Mouse (Mus musculus) layer of hippocampus, adult 9-11 months (tissue): ENCODE data around the gene Ltbp4.

Experiments used
- DNase-seq: peaks from one replicate; pipeline ENCODE4 v3.0.0; 2022

Ltbp4 gene

GRCm38 (mm10) chr7:27355261-27355660 is 17.8 kb upstream of the Ltbp4 start:
- DNase-seq = no peak

GRCm38 (mm10) chr7:27354783-27355182 is 17.3 kb upstream of the Ltbp4 start:
- no peak for DNase-seq

- DNase-seq = no peak
Observed at GRCm38 (mm10) chr7:27354144-27354543, 16.7 kb upstream of the Ltbp4 start.

- no peak for DNase-seq
Observed at GRCm38 (mm10) chr7:27345444-27345843, 8.0 kb upstream of the Ltbp4 start.

- DNase-seq = no peak
Observed at GRCm38 (mm10) chr7:27342595-27342994, 5.1 kb upstream of the Ltbp4 start.

- DNase-seq = peak; percentile 85
Observed at GRCm38 (mm10) chr7:27339519-27339918, 2.0 kb upstream of the Ltbp4 start.

GRCm38 (mm10) chr7:27339114-27339513 is 1.6 kb upstream of the Ltbp4 start:
- no peak for DNase-seq

GRCm38 (mm10) chr7:27335928-27336823 is 1.3 kb downstream of the Ltbp4 start:
- DNase-seq = peak; percentile 86

GRCm38 (mm10) chr7:27335011-27335720 is 2.3 kb downstream of the Ltbp4 start:
- DNase-seq = no peak

- DNase-seq = no peak
Observed at GRCm38 (mm10) chr7:27334405-27334911, 3.0 kb downstream of the Ltbp4 start.

GRCm38 (mm10) chr7:27333316-27333941 is 4.1 kb downstream of the Ltbp4 start:
- DNase-seq = no peak

GRCm38 (mm10) chr7:27332353-27333199 is 4.9 kb downstream of the Ltbp4 start:
- DNase-seq = no peak

- DNase-seq = no peak
Observed at GRCm38 (mm10) chr7:27331854-27332253, 5.6 kb downstream of the Ltbp4 start.

GRCm38 (mm10) chr7:27331541-27331851 is 6.0 kb downstream of the Ltbp4 start:
- no peak for DNase-seq

- peak; percentile 77 for DNase-seq
Observed at GRCm38 (mm10) chr7:27330709-27331540, 6.6 kb downstream of the Ltbp4 start.

GRCm38 (mm10) chr7:27329981-27330380 is 7.5 kb downstream of the Ltbp4 start:
- no peak for DNase-seq

- peak; percentile 65 for DNase-seq
Observed at GRCm38 (mm10) chr7:27329326-27329947, 8.1 kb downstream of the Ltbp4 start.

- DNase-seq = no peak
Observed at GRCm38 (mm10) chr7:27328648-27329047, 8.8 kb downstream of the Ltbp4 start.

GRCm38 (mm10) chr7:27328161-27328560 is 9.3 kb downstream of the Ltbp4 start:
- DNase-seq = no peak

- DNase-seq = no peak
Observed at GRCm38 (mm10) chr7:27327500-27327899, 10.0 kb downstream of the Ltbp4 start.
